Mouse (Mus musculus): ENCODE results near the gene Kcnh8.

The Kcnh8 gene

DNA sequence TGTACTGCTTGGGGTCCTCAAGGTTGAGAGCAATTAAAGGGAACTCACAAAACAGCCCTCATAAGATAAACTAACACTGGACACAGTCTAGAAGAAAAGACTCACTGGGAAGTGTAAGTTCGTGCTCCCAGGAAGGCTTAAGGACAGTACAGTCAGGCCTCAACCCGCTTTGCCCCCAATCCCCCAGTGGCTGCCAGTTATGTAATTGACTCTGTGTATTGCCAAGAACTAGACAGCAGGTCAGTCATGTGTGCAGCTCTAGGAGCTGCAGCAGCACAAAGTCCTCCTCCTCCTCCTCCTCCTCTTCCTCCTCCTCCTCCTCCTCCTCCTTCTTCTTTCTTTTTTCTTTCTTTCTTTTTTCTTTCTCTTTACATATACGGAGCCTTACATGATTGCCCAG, 185.6 kb downstream of the Kcnh8 start:
- in situ Hi-C loops (cut with MboI; ENCODE audit: low pct_unique_long_range_greater_than_20kb in 1 of 2, low sequenced_read_pairs in 2 of 2, unreplicated experiment in 1 of 2) = no loop called here

DNA sequence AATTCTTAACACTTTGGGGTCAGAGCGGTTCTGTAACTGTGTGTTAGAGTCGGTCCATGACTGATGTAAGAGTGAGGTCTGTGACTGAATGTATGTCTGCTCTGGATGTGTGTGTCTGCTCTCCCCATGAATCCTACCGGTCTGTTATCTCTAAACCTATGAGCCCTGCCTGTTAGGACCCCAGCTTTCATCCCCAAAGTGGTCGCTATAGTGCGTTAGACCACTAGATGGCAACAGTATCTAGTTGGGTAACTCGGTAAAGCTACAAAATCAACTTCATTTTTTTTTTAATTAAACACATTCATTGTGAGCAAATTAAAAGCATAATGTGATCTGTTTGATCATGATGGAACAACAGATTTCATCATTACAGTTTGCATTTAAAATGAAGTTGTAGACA, 202.0 kb downstream of the Kcnh8 start:
- in situ Hi-C loops (cut with MboI; ENCODE audit: low pct_unique_long_range_greater_than_20kb in 1 of 2, low sequenced_read_pairs in 2 of 2, unreplicated experiment in 1 of 2) = no loop called here

GRCm38 (mm10) chr17:52810773-52811172, 208.3 kb downstream of the Kcnh8 start:
- in situ Hi-C loops (cut with MboI; ENCODE audit: low pct_unique_long_range_greater_than_20kb in 1 of 2, low sequenced_read_pairs in 2 of 2, unreplicated experiment in 1 of 2) = no loop called here

- in situ Hi-C loops (cut with MboI; ENCODE audit: low pct_unique_long_range_greater_than_20kb in 1 of 2, low sequenced_read_pairs in 2 of 2, unreplicated experiment in 1 of 2) = no loop called here
Measured at GRCm38 (mm10) chr17:52819007-52819406, 216.5 kb downstream of the Kcnh8 start.

GRCm38 (mm10) chr17:52829678-52830077, 227.2 kb downstream of the Kcnh8 start:
- in situ Hi-C loops (cut with MboI; ENCODE audit: low pct_unique_long_range_greater_than_20kb in 1 of 2, low sequenced_read_pairs in 2 of 2, unreplicated experiment in 1 of 2) = no loop called here

GRCm38 (mm10) chr17:52873195-52873594, 270.7 kb downstream of the Kcnh8 start:
- in situ Hi-C loops (cut with MboI; ENCODE audit: low pct_unique_long_range_greater_than_20kb in 1 of 2, low sequenced_read_pairs in 2 of 2, unreplicated experiment in 1 of 2) = no loop called here

GRCm38 (mm10) chr17:52878964-52879363, 276.5 kb downstream of the Kcnh8 start:
- in situ Hi-C loops (cut with MboI; ENCODE audit: low pct_unique_long_range_greater_than_20kb in 1 of 2, low sequenced_read_pairs in 2 of 2, unreplicated experiment in 1 of 2) = no loop called here

GRCm38 (mm10) chr17:52880051-52880450, 277.5 kb downstream of the Kcnh8 start:
- in situ Hi-C loops (cut with MboI; ENCODE audit: low pct_unique_long_range_greater_than_20kb in 1 of 2, low sequenced_read_pairs in 2 of 2, unreplicated experiment in 1 of 2) = no loop called here

DNA sequence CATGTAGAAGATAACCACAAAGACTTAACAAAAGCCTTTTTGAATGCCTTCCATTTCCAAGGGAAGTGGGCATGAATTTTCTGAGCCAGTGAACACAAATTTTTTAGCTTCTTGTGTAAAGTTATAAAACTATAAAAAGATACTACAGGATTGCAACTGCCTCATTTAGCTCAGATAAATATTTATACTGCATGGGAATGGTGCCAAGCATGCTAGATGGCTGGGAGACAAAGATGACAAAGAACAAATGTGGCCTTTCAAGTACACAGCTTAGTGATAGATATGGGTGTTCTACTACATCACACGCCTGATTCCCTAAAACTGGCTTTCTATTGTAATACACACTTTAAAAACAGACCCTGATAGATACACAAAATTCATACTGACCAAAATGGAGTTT, 282.7 kb downstream of the Kcnh8 start:
- in situ Hi-C loops (cut with MboI; ENCODE audit: low pct_unique_long_range_greater_than_20kb in 1 of 2, low sequenced_read_pairs in 2 of 2, unreplicated experiment in 1 of 2) = no loop called here

GRCm38 (mm10) chr17:52920519-52921106, 318.1 kb downstream of the Kcnh8 start:
- in situ Hi-C loops (cut with MboI; ENCODE audit: low pct_unique_long_range_greater_than_20kb in 1 of 2, low sequenced_read_pairs in 2 of 2, unreplicated experiment in 1 of 2) = no loop called here

DNA sequence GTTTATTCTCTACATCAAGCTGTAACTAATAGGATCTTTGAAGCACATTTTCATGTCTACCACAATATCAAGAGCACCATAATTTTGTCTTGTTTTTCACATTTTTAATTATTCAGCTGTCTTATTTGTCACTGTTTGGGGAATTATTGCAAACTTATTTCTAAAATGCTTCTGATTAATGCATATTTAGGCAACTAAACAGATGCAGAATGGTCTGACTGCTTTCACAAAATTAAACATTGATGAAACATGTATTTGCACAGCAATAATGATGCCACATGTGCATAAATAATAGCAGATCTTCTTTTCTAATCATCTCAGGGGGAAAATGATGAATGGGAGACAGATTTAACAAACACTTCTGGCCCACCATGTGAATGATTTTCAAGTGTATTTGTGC, 341.5 kb downstream of the Kcnh8 start:
- in situ Hi-C loops (cut with MboI; ENCODE audit: low pct_unique_long_range_greater_than_20kb in 1 of 2, low sequenced_read_pairs in 2 of 2, unreplicated experiment in 1 of 2) = no loop called here

- in situ Hi-C loops (cut with MboI; ENCODE audit: low pct_unique_long_range_greater_than_20kb in 1 of 2, low sequenced_read_pairs in 2 of 2, unreplicated experiment in 1 of 2) = no loop called here
Measured at GRCm38 (mm10) chr17:52972735-52973134, 370.2 kb downstream of the Kcnh8 start.

DNA sequence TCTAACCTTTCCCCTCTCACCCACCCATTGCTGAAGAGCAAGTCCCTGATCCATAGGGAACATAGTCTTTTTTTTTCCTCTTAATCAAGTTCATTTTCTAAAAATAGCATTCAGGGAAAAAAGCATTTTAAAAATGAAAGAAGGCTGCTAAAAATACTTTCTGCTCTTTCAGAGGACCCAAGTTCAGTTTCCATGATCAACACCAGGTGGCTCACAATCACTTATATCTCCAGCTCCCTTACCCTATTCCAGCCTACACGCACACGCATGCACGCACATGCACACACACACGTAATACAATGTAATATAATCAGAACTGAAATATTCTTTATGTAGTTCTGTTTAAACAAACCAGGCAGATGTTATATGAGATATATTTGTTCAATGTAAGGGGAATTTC, 378.4 kb downstream of the Kcnh8 start:
- in situ Hi-C loops (cut with MboI; ENCODE audit: low pct_unique_long_range_greater_than_20kb in 1 of 2, low sequenced_read_pairs in 2 of 2, unreplicated experiment in 1 of 2) = no loop called here

Measured in mouse embryonic stem cell (cell line).